Mouse (Mus musculus): ENCODE measurements around the gene Cntfr.
"Not testable (repeated sequence)": the region's sequence is repeated elsewhere in the genome, so short reads cannot be mapped to it uniquely, and the experiment has no call there.

Cntfr gene

DNA sequence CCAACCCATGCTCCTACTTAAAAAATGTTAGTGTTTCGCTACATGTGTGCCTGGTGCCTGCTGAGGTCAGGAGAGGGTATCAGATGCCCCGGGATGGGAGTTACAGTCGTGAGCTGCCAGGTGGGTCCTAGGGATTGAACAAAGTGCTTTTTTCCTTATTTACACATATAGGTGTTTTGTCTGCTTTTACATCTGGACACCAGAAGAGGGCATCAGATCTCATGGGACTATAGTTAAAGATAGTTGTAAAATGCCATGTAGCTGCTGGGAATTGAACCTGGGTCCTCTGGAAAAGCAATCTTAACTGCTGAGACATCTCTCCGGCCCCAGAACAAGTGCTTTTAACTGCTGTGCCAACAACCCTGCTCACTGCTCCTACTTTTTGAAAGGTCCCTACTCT is 13.3 kb upstream of the Cntfr start:
- no peak for DNase-seq (ENCODE audit: low spot score)

DNA sequence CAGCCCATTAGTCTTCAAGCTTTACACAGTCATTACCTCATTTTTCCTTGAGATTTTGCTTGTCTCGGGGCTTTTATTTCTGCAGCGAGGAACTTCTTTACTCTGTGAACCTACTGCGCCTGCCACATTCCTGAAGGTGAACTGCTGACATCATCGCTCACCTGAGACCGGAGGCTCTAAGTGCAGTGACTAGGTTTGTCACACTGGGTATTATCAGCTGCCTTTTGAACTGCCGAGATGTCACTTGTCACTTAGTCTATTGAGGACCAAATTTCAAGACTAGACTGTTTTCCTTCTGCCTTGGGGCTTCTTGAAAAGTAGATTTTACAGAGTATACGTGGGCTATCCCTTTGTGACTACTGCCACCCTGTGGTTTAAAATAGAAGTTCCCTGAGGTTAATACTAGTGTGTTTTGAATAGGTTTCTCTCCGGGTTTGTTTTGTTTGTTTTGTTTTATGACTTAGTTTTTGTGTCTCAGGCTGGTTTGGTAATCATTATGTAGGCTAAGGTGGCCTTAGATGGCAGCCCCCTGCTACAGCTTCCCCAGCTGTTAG is 11.4 kb upstream of the Cntfr start:
- DNase-seq (ENCODE audit: low spot score) = no peak

DNA sequence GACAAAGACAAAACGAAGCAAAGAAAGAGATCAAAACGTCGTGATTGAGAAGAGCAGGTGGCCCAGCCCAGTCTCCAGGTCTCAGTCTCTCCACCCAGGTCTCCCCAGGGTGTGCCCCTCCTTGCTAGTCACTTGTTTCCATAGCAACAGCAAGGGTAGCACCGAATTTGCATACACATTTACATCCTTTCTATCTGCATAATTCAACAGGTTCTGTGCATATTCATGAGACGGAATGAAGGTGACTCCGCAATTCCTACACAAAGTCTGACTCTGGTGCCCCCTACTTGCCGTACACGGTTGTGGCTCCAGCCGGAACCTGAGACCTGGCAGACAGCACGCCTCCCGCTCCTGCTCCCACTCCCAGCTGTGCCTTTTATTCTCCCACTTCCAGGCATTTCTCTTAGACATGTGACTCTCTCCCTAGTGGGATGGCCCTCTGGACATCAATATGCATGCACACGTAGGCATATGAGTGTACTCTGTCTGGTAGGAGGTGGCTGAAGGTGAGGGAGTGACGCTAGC is 10.2 kb upstream of the Cntfr start:
- peak; percentile 60 for DNase-seq (ENCODE audit: low spot score)

DNA sequence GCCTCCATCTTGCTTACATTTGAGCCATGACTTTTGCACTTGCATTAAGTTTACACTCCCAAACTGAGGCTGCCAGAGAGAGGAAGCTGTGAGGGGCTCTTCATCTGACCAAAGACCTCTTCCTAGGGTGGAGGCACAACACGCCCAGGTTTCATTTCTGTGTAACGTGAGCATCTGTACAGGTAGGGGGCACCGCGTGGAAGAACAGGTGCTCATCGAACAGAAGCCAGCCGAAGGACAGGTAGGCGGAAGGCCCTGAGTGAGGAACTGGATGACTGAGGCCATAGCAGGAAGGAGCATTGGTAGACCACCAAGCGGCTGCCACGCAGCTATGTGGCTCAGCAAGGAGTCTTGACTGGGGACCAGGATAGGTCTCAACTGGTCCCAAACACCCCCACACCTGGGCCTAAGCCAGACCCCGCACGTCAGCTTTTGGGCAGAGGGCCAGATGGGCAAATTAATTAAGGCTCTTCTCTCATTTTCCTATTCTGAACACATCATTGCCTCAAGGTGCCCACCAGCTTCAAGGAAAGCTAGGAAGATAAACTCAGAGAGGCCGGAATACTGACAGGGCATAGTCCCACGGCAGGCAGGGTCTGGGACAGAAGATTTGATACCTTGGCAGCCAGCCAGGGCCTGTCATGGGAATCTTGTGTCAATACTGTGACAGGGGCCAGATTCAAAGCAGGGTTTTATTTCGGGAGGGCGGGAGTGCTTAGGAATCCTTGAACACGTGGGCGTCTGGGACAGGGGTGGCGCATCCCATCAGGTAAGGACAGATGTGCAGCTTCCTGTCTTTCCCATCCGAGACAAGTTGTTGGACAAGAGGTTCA is 9.2 kb upstream of the Cntfr start:
- DNase-seq (ENCODE audit: low spot score) = no peak

DNA sequence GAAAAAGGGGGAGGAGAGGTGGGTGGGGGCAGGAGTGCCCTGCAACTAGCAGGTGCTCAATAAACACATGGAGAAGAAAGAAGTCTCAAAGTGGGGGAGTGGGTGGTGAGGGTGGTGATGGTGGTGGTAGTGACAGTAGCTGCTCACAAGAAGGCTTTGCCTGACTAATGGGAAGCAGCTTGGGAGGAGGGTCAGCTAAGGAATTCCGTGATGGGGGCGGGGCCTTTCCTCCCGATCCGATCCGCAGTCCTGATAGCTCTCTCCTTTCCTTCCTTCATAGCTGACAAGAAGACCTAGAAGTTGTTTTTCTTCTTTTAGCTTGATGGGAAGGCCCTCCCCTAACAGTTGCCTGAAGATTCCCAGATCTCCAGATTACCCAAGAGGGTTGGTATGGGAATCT is 7.8 kb upstream of the Cntfr start:
- DNase-seq (ENCODE audit: low spot score) = no peak

DNA sequence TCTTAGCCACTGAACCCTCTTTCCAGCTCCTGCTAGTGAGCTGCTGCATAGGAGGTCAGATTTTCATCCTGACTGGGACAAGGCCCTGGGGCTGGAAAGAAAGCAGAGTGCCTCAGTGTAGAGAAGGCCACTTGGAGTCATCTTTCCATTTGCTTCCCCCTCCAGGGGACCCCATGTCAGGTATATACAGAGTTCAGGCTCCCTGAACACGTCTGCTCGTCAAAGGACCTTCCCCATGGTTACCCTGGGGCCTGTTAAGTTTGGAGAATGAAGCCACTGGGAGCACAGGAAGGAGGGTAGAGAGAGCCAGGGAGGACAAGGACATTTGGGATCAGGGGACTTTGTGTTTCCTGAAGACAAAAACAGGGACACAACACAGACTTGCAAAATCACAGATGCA is 5.3 kb upstream of the Cntfr start:
- DNase-seq (ENCODE audit: low spot score) = not testable (repeated sequence)

DNA sequence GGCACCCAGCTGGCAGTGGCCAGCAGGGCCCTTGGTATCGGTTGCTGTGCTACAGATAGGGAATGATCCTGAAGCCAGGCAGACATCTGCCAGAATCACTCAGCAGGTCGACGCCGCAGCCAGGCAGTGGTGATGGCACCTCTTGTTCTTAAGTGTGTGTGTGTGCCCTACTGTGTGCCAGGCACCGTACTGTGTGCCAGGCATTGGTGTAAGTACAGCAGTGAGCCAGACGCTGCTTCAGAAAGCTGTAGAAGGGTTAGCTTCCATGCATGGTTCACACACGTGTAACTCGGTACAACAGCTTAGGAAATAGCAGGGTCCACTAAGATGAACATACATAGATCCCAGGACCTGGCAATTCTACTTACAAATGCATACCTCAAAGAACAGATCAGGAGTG is 3.3 kb upstream of the Cntfr start:
- not testable (repeated sequence) for DNase-seq (ENCODE audit: low spot score)

DNA sequence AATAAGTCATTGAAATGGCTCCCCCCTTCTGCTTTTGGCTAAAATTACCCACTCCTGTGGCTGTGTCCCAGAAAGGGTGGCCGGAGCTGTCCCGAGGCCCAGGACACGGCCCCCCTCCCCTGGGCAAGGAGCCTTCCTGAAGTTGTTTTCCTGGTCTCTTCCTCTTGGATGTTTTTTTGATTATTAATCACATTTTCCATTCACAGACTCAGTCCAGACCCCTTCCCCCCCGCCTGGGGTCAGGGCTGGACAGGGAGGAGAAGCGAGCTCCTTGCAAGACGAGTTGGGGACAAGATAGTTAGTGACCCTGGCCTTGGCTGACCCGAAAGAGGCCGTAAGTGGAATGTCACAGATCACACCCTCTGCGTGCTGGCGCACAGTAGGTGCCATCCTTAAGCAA is 2.9 kb upstream of the Cntfr start, which contains the start of gene Il11ra1:
Gene Il11ra1, plus strand, starts transcription at position 207 of the 400 bp plus-strand sequence.
- not testable (repeated sequence) for DNase-seq (ENCODE audit: low spot score)

DNA sequence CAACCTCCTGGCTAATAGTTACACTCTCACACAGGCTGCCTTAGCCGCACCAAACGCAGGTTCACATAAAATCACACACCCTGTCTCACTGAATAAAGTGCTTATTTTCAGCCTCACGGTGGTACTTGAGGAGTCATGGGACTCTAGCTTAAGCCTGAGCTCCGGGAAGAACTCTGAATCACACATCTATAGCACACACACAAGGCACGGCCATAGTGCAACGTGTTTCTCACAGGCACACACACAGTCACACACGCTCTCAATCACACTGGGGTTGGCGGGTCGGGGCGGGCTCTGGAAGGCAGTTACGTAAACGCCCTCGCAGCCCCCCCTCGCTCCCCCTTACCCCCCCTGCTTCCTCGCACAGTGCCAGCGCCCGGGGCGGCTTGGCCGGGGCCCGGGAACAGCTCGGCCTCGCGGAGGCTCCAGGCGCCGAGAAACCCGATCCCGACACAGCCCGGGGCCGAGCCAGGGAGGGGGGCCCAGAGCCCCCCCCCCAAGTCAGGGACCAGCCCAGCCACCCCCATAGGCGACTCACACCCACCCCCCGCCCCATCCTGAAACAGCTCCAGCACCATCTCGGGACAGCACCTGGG is 1.6 kb upstream of the Cntfr start:
- DNase-seq (ENCODE audit: low spot score) = peak; percentile 45

DNA sequence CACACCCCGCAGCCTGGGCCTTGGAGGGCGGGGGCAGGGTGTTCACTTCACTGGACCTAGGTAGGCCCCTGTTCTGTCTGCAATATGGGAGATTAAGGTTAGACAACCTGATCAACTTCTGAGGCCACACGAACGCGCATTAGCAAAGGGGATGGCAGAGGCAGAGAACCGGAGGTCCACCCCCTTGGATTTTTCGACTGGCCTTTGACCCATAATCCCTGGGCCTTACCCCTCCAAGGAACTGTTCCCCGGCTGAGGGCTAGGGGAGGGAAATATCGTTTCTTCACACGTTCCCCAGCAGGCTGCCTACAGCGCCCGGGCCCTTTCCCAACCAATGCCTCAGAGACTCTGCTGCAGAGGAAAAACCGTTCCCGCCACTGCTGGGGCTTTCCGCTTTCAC is 437 bp downstream of the Cntfr start:
- not testable (repeated sequence) for DNase-seq (ENCODE audit: low spot score)

DNA sequence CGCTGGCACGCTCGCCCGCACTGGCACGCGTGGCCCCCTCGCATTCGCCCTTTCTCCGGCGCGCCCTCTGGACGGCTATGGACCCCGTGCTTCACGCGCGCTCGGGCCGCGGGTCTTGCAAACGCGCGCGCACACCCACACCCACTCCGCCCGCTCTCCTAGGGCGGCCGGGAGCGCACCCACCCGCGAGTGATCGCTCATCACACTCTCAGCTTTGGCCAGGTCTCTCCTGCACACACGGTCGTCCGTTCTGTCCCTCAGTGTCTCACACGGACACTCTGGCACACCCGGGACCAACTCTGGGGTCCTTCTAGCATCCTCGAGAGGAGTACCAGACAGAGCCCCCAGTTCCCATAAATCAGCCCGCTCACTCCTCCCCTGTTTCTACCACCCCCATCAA is 1.1 kb downstream of the Cntfr start:
- not testable (repeated sequence) for DNase-seq (ENCODE audit: low spot score)

DNA sequence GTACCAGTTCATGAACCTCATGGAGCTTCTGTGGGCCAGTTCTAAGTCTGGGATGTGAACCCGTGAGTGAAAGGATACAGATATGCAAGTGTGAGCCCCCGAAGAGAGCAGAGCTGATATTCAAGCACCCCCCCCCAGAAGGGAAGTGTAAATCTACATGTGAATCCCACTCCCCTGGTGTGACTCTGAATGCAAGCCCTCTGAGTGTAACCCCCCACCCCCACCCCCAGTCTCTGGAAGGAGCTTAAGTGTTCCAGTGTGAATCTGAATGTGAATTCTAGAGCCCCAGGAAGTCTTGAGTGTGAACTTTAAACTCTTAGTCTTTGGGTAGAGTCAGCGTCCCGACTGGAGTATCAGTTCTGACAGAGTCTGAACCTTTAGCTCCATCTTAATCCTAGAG is 3.4 kb downstream of the Cntfr start:
- not testable (repeated sequence) for DNase-seq (ENCODE audit: low spot score)

DNA sequence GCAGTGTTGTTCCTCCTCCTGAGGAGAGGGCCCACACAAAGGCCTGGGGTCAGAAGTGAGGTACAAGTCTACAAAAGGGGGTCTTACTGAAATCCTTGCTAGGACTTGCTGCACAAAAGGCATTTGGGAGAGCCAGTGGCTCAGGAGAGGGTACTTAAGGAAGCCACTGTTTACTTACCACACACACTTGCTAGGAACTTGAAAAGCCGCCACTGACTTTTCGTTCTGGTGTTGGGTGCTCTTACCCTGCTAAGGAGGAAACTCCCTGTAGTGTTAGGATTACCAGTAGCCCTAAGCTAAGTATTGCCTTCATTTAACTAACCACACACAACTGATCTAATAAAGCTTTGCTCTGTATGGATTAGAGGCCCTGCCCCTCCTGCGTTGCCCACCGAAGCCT is 6.9 kb downstream of the Cntfr start:
- not testable (repeated sequence) for DNase-seq (ENCODE audit: low spot score)

DNA sequence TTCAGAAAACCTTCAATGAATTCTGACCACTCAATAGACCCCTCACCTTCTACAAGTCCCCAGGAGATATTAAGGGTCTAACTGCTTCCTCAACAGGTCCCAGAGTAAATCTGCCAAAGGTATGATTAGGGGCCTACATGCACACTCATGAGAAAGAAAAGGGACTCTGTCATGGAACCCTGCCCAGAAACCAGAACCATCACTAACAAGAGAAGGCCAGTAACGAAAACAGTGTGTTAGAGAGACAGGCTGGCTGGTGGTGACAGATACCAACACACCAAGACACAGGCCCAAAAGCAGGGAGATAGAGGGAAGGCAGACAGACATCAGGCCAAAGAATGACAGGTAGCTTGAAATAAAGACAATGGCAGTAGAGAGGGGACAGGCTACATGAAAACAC is 8.3 kb downstream of the Cntfr start:
- not testable (repeated sequence) for DNase-seq (ENCODE audit: low spot score)

DNA sequence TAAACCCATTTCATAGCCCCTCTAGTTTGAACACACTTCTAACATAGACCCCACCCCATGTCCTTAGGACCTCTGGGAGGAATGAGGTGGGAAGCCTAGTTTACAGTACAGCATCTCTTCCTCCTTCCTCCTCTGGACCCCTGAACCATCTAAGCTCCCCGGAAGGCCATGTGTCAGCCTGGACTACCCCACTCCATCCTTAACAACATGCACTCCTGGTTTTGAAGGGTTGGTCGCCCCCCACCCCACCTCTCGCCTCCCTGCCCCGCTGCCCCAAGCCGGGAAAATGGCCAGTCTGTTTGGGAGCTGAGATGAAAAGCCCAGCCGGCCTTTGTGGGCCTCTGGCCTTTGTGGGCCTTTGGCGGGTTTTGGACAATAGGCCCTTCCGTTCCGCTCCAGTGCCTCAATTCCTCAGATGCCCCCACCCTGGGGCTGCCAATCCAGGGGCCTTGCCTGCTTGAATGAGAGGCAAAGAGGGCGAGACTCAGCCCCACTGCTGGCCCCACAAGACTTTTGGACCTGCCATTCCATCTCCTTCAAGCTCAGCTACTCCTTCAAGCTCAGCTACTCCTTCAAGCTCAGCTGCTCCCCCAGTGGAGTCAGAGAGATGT is 10.9 kb downstream of the Cntfr start:
- DNase-seq (ENCODE audit: low spot score) = not testable (repeated sequence)

DNA sequence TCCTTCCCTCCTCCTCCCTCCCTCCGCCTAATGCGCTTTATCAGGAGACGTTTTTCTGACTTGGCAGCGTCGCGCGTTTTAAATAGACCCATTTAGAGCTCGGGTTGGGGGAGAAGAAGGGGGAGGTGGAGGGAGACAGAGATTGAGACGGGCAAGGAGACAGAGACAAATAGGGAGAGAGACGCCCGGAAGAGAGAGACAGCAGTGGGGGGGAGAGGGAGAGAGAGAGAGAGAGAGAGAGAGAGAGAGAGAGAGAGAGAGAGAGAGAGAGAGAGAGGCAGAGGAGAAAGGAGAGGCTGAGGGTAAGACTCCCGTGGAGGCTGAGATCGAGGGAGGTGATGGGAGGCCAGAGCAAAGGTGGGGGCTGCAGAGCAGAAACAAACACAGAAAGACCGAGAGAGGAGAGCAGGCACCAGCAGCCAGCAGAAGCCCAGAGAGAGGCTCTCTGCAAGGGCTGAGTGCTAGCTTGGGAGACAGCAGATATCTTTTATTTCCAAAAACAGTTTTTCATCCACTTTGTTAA is 11.9 kb downstream of the Cntfr start:
- not testable (repeated sequence) for DNase-seq (ENCODE audit: low spot score)

DNA sequence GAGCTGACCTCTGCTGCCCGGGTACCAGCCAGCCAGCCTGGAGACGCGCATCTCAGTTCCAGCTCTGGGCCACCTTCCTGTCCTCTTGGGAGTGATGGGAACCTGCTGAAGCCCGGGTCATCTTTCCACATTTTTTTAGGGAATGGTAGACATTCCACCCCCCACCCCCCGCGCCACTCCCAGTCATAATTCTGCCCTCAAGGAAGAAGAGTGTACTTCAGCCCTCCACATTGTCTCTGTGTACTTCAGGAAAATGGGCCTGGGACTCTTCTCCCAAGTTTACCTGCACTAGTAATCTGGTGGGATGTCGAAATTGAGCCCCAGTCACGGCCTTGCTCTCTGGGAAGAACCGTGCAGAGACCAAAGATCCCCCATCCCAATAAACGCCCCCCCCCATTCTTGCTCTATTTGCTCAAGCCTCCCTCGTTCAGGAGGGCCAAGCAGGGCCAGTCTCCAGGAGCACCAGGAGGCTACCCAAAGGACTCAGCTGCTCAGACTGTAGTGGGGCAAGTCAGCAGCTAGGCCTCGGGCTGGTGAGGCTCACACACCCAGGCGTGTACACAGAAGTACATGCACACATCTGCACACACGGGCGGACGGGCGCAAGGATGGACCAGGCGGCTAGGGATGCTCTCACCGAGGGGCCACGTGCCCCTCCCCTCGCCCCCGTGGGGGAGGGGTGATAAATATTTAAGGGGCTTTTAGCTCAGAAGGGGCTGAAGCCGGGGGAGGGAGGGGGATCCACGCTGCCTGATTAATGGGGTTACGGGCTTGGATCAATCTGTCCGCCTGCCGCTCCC is 12.6 kb downstream of the Cntfr start:
- DNase-seq (ENCODE audit: low spot score) = not testable (repeated sequence)

DNA sequence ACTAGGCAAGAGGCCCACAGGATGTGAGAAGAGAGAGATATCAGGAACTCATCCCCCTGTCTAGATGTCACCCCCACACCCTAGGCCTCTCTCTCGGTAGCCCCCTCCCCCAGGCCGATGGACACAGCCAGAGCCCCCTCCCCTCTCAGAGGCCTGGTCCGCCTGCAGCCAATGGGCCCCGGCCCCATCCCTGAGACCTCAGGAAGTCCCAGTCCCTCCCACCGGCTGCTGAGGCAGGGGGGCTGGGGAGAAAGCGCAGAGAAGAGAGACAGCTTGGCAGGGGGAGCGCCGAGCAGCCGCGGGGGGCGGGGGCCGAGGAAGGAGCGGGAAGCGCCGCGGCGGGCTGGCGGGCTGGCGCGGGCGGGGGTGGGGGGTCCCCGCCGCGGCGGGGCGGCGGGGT is 13.6 kb downstream of the Cntfr start:
- DNase-seq (ENCODE audit: low spot score) = not testable (repeated sequence)

DNA sequence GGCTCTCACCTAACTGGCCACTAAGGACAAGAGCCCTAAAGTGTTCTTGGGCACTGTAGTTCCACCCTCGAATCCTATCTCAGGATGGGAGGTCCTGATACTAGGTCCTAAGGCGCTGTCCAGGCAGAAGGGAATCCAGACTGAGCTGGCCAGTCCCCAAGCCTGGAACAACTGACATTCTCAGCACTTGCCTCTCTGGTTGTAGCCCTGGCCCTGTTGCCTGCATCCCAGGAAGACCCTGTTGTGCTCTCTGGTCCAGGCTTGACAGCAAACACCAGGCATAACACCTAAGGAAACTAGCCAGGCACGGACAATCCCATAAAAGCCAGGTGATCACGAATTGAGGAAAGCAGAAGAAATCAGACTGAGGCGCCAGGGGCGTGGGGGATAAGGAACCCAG is 14.1 kb downstream of the Cntfr start:
- DNase-seq (ENCODE audit: low spot score) = no peak

DNA sequence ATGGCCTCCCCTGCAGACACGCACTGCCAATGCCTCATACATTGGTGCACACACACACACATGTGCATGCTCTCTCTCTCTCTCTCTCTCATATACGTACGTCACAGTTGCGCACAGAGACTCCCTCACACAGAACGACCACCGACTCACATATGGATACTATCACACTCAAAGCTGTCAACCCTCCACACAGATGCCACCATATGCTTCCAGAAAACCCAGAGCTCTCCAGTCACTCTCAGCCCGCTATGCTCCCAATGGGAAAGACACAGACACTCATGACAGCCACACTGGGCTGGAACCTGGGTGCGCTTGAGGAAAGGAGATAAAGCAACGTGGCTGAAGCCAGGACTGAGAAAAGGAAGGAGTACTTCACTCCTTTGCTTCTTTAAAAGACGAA is 14.9 kb downstream of the Cntfr start:
- no peak for DNase-seq (ENCODE audit: low spot score)

DNA sequence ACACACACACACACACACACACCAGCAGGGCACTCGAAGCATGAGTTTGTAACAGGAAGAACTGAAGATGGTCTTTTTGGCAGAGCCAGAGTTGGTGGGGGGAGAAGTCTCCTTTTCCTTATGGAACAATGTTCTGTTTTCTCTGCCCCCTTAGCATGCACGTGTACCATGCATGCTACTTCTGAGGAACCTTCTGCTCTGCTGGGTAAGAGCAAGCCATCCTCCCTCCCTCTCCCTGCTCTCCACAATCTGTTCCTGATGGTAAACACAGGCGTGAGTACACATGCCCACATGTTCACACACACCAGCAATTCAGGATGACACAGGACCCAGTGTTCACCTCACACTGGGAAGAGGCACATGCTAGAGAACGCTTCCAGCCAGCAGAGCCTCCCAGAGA is 15.7 kb downstream of the Cntfr start:
- DNase-seq (ENCODE audit: low spot score) = no peak

DNA sequence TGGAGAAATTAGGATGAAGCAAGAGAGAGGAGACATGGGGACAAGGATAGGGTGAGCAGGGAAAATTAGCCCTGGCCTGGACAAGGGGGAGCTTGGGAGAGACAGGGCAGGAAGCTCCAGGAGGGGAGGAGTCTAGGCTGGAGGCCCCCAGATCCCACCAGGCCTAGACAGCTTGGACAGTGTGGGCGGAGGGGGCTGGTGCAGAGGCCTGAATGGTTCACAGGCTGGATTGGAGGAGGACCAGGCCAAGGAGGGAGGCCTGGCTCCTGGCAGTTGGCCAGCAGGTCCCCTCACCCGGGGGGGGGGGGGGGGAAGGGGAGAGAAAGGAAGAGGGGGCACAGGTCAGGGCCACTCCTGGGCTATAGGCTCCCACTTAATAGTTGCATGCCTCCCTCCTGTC is 17.6 kb downstream of the Cntfr start:
- no peak for DNase-seq (ENCODE audit: low spot score)

Data from ovary, postnatal 36 days (tissue).